Mouse (Mus musculus) liver, embryonic 12.5 days (tissue): ENCODE data around the gene 4931406P16Rik. TPM values are rescaled to one million over a fixed set of nuclear protein-coding genes. Genes with fewer than 3 reads are reported as not detected.

Experiments used
- ATAC-seq: fragments of 200-750 bp; cut with Nextera tagmentation; 2 replicates; pipeline ENCODE4 v1.8.0; 2017; ENCODE audit warnings: moderate number of reproducible peaks, mild to moderate bottlenecking, moderate library complexity
- H3K27ac ChIP-seq: fragments of 300-500 bp; sonication (generic); 2 replicates; pipeline ENCODE4 v1.5.1; 2016; ENCODE audit warnings: mild to moderate bottlenecking
- H3K27me3 ChIP-seq: fragments of 300-500 bp; sonication (generic); replicated peaks from 2 replicates; pipeline ENCODE4 v1.6.1; 2016; ENCODE audit warnings: mild to moderate bottlenecking, moderate library complexity
- H3K36me3 ChIP-seq: fragments of 300-500 bp; sonication (generic); 2 replicates; pipeline ENCODE4 v1.6.1; 2016; ENCODE audit warnings: mild to moderate bottlenecking, moderate library complexity
- H3K4me1 ChIP-seq: fragments of 300-500 bp; sonication (generic); 2 replicates; pipeline ENCODE4 v1.6.1; 2016
- H3K4me2 ChIP-seq: fragments of 300-500 bp; sonication (generic); 2 replicates; pipeline ENCODE4 v1.6.1; 2016; ENCODE audit warnings: mild to moderate bottlenecking, moderate library complexity
- H3K4me3 ChIP-seq: fragments of 300-500 bp; sonication (generic); 2 replicates; pipeline ENCODE4 v1.5.1; 2016; ENCODE audit warnings: mild to moderate bottlenecking, moderate library complexity
- H3K9ac ChIP-seq: fragments of 300-500 bp; sonication (generic); 2 replicates; pipeline ENCODE4 v1.6.1; 2016; ENCODE audit warnings: mild to moderate bottlenecking, moderate library complexity
- H3K9me3 ChIP-seq: fragments of 300-500 bp; sonication (generic); replicated peaks from 2 replicates; pipeline ENCODE4 v1.6.1; 2016; ENCODE audit warnings: mild to moderate bottlenecking, moderate library complexity
- WGBS: fragments of 180-500 bp; shearing (Covaris S2); methylation state at CpG from one replicate; pipeline ENCODE4 v1.1.7; 2016; ENCODE audit not compliant: insufficient replicate concordance; 5-methylcytosine and 5-hydroxymethylcytosine counted together
- polyA plus RNA-seq: library from polyadenylated mRNA; unstranded; fragments of >200 nt; fragmentation: Nextera tagmentation; extraction: Ambion mirVana; gene quantifications from 2 replicates; pipeline ENCODE4 v1.2.1, GENCODE M21; 2016

Gene 4931406P16Rik
- polyA plus RNA-seq, 1 experiment from 2014 or later, result 19.6 TPM

DNA sequence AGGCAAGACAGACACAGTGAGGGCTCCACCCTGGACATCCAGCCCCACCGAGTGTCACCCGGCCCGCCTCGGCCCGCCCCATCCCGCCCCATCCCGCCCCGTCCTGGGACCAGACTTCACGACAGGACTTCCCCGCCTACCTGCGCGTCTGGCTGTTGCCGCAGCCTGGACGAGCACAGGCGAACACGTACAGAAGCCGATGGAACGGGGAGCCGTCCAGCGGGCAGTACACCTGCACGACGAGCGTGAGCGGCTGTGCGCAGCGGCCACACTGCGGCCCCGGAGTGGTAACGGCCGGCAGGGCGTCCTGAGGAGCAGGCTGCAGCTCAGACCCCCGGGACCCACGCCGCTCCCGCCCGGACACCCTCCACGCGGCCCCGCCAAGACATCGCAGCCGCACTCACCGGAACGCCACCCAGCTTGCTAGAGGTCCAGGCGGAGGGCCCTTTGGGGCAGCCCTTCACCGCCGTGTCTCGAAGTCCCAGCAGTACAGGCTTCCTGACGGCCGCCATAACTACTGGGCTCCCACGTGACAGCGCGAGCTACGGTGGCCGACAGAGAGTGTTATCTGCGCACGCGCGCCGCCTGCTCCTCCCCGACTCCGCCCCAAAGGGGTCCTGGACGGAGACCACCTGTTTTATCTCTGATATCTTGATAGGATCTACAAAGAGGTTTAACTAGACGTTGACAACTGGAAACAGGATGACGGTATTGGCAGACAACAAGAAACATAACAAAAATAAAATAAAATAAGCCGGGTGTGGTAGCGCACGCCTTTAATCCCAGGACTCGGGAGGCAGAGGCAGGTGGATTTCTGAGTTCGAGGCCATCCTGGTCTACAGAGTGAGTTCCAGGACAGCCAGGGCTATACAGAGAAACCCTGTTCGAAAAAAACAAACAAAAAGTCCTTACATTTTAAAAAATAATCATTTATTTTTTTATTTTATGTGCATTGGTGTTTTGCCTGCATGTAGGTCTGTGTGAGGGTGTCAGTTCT, 116.9 kb downstream of the 4931406P16Rik start, which contains the start of gene Pdcd2l:
Pdcd2l (minus strand) TSS at position 530 of the 997 bp plus-strand sequence.
- peak within 1 kb of the TSS; percentile 85 for H3K4me2 ChIP-seq
- H3K9me3 ChIP-seq, result no peaks in the 10 kb centered on the region
- H3K27ac ChIP-seq, result peak within 1 kb of the TSS; percentile 86
- no peaks in the 10 kb centered on the region for H3K27me3 ChIP-seq
- 2% methylated on average over 69 of the region's 70 CpGs for WGBS
- peak within 1 kb of the TSS; percentile 91 for H3K9ac ChIP-seq
- H3K36me3 ChIP-seq, result peaks cover 37% of the 10 kb centered on the region
- peak within 1 kb of the TSS; percentile 99 for H3K4me3 ChIP-seq
- peak; percentile 92 for ATAC-seq
- H3K4me1 ChIP-seq, result peaks cover 15% of the 10 kb centered on the region

DNA sequence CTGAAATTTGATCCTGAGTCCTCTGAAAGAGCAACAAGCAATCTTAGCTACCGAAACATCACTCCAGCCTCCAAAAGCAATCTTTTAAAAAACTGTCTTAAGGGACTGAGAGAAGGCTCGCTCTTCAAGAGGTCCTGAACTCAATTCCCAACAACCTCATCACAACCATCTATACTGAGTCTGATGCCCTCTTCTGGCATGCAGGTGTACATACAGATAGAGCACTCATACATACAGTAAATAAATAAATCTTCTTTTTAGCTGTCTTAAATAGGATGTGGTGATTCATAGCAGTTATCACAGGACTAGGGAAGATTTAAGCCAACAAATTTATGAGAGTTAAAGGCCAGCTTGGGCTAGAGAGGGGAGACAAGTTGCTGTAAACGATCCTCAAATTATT, 117.7 kb downstream of the 4931406P16Rik start:
- Histone ChIP-seq H3K36me3 (peaks cover 31% of the 10 kb centered on the region), H3K4me3 (peak overlapping the region; percentile 99), H3K27ac (peak overlapping the region; percentile 86), H3K4me1 (peaks cover 15% of the 10 kb centered on the region), H3K9ac (peak overlapping the region; percentile 91), H3K9me3 (no peaks in the 10 kb centered on the region), H3K27me3 (no peaks in the 10 kb centered on the region), H3K4me2 (peak overlapping the region; percentile 85)
- WGBS, result 40% methylated on average over 3 of the region's 3 CpGs
- peak; percentile 47 for ATAC-seq

DNA sequence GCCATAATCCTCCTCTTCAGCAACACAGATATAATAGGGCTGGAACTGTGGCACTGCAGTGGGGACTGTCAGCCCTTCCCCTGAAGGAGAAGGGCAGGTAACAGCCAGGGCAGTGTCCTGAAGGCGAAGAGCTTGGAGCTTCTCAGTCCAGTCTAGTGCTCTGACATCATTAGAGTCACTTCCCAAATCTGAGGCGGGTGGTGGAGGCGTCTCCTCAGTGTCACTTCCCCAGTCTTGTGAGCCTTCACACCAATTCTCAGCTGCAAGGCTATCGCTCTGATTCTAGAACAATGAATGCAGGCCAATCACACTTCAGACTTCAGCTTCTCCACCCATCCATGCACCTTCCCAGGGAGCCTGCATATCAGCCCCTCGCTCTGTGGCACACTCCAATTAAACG, 120.5 kb downstream of the 4931406P16Rik start:
- Histone ChIP-seq H3K9me3 (no peaks in the 10 kb centered on the region), H3K4me2 (no peak overlapping the region), H3K27me3 (no peaks in the 10 kb centered on the region), H3K4me1 (peaks cover 15% of the 10 kb centered on the region), H3K4me3 (no peak overlapping the region), H3K27ac (no peak overlapping the region), H3K9ac (no peak overlapping the region), H3K36me3 (peaks cover 49% of the 10 kb centered on the region)
- ATAC-seq, result no peak
- WGBS, result 76% methylated on average over 6 of the region's 6 CpGs

DNA sequence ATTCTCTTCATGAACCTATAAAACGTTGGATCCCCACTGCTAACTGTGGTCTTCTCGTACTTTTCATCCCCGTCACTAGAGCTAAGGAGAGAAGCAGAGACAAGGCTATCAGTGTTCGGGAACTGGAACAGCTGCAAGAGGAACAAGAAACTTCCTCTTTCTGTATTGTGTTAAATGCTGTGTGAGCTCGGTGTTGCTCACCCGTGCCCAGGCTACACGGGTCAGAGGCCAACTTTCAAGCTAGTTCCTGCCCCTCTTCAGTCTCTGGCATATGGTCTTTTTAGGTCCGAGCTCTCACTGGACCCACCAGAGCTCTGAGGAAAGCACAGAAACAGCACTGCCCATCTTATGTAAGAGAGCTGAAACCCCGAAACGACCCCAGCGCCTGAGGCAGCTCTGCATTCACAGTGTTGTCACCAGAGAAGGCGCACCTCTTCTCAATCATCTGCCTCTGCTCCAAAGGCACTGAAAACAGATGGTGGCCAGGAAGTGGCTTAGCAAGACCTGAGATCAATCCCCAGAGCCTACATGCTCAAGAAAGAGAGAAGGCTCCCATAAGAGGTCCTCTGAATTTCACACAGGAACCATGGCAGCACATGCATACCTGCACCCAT, 123.9 kb downstream of the 4931406P16Rik start:
- no peak overlapping the region for H3K4me3 ChIP-seq
- H3K36me3 ChIP-seq, result peaks cover 79% of the 10 kb centered on the region
- H3K9me3 ChIP-seq, result no peaks in the 10 kb centered on the region
- H3K4me1 ChIP-seq, result no peaks in the 10 kb centered on the region
- no peak for ATAC-seq
- peak overlapping the region; percentile 33; the same call in 1 of the 2 replicates for H3K27ac ChIP-seq
- WGBS, result 48% methylated on average over 12 of the region's 12 CpGs
- no peak overlapping the region for H3K4me2 ChIP-seq
- no peaks in the 10 kb centered on the region for H3K27me3 ChIP-seq
- H3K9ac ChIP-seq, result no peak overlapping the region

Other genes with a start within 250 kb of the 4931406P16Rik start
- gene Scgb1b30, start 218.1 kb downstream of the 4931406P16Rik start, polyA plus RNA-seq, result not detected in 2 replicates
- 1.5 TPM in 2 replicates for gene Wtip, start 180.3 kb downstream of the 4931406P16Rik start, polyA plus RNA-seq
- gene Uba2, start 144.0 kb downstream of the 4931406P16Rik start, polyA plus RNA-seq, result 165 and 174 TPM in 2 replicates
- 39.1 and 39.2 TPM in 2 replicates for gene Pdcd2l, start 116.9 kb downstream of the 4931406P16Rik start, polyA plus RNA-seq
- 207 and 222 TPM in 2 replicates for gene Gpi1, start 83.2 kb downstream of the 4931406P16Rik start, polyA plus RNA-seq
- gene Gm6096, start 62.5 kb downstream of the 4931406P16Rik start, polyA plus RNA-seq, result not detected in 2 replicates
- 64.1 and 64.3 TPM in 2 replicates for gene Lsm14a, start 79.8 kb upstream of the 4931406P16Rik start, polyA plus RNA-seq